Mouse (Mus musculus) kidney, adult 11 months (tissue): ENCODE data around the gene Phf12.

Experiments used
- DNase-seq: peaks from one replicate; pipeline ENCODE4 v3.0.0; 2022

Gene Phf12

DNA sequence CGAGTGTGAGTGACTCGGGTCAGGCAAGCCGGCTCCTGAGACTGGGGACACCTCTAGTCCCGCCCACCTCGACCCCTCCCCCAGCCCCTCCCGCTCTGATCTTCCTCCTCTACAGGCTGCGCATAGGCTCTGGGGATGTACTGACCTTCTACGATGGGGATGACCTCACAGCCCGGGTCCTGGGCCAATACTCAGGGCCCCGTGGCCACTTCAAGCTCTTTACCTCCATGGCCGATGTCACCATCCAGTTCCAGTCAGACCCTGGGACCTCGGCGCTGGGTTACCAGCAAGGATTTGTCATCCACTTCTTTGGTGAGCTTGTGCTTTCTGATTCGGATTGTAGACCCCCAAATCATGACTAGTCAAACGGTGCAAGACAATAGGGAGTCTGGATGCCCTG lies 8.2 kb upstream of the Phf12 start:
- no peak for DNase-seq

DNA sequence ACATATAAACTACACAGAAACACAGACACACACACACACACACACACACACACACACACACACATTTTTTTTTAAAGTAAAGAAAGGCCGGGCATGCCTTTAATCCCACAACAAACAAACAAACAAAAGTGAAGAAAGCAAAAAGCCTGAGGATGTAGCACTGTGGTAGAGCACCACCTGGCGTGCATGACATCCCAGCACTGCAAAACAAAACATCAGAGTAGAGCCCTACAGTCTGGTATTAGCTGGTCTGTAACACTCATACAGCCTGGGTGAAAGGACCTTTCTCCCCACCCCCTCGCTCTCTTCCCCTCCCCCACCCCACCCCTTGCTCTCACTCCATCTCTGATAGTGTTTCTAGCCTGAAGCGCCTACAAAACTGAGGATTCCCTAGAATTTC lies 6.7 kb upstream of the Phf12 start:
- no peak for DNase-seq

DNA sequence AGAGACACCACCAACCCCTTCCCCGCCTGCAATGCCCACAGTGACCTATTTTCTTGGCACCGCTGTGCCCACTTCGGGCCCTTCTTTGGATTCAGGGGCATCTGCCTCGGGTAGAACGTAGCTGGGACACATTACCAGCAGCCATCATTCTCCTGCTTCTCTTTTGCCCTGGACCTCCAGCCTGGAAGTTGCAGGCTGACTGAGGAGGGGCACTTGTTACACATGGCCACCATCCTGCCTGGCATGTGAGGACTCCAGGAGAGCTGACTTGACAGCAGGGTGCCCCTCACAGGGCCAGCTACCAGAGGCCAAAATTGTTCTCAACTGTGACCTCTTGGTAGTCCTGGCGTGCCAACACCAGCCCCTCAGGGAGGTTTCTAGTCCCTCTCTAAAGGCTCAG lies 4.4 kb upstream of the Phf12 start:
- no peak for DNase-seq

DNA sequence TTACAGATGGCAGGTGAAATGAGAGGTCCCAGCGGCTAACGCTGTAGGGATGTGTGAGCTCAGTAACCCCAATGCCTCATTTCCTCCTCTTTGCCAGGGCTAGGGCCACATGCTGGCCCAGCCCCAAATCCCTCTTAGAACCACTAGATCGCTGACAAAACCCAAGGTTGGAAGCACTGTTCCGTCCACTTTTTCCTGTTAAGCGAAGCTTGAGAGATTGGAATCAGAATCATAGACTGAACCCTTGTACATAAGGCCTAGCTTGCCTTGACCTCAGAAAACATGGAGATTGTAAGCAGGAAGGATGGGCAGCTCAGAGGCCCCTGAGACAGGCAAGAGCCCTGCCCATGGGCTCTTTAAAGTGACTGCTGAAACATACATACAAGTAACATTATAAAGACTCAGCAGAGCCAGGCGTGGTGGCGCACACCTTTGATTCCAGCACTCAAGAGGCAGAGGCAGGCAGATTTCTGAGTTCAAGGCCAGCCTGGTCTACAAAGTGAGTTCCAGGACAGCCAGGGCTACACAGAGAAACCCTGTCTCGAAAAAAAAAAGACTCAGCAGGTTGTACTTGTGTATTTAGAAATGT lies 3.2 kb upstream of the Phf12 start:
- DNase-seq, result no peak

DNA sequence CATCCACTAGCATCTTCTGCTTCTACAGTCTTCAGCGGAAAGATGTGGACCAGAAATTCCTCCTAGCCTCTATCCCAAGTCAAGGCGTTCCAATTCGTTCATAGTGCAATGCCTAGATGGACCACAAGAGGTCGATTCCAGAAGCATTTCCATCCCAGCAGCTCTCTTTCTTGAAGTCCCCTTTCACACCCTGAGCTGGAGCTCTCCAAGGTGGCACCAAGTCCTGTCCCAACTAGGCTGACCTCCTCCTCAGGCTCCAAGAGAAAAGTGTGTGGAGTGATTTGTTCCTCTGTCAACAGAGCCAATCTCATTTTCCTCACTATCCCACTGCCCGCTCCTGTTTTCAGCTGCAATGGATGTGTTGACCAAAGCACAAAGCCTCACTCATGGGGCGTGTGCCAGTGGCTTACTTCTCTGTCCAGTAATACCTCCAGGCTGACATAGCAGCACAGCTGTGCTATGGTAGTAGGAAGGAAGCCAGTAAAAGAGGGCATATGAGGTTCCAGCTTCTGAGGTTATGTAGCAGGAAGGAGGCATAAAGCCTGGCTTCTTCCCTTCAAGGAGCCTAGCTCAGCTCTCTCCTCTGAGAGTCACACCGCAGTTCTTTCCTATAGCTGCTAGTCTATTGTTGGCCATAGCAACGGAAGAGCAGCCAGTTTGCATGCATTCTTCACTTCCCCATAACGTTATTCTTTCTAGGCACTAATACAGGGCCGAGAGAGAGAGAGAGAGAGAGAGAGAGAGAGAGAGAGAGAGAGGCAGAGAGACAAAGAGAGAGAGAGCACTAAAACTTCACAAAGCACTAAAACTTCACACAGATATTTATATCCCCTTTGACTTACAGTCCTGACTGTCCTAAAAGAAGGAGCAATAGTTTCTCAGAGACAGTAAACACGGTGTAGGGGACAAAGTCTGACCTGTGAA lies 2.0 kb upstream of the Phf12 start:
- DNase-seq, result peak; percentile 64

DNA sequence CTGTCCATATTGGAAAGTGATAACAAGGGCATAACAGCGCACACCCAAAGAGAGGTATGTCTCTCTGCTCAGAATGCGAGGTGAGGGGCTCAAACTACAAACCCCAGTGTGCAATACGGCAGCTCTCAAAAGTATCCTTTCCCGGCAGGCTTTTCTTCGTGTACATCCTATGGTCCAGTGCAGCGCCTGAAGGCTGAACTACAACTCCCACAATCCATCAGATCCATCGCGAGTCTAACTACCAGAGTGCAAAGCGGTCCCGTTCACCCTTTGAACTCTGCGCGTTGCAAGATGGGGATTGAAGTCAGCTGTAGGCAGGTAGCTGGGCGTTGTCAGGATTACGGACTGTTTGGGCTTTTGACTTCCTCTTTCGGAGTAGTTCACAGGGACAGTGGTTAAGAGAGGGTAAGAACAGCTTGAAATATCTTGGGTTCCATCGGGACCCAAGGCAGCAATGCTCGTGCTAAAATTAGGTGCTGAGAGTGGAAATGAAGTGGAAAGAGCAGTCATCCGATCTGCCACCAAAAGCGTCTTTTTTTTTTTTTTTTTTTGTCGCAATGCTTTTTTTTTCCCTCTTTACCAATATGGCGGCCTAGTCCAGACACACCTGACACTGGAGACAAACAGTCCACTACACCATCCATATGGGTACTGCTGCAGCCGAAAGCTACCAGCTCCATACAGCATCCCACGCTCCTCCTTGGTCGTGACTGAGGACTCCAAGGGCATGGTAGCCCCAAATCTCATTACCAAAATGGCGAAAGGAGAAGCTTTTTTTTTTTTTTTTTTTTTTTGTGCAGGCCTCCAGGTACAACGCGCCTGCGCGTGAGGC lies 729 bp upstream of the Phf12 start:
- peak; percentile 99 for DNase-seq

DNA sequence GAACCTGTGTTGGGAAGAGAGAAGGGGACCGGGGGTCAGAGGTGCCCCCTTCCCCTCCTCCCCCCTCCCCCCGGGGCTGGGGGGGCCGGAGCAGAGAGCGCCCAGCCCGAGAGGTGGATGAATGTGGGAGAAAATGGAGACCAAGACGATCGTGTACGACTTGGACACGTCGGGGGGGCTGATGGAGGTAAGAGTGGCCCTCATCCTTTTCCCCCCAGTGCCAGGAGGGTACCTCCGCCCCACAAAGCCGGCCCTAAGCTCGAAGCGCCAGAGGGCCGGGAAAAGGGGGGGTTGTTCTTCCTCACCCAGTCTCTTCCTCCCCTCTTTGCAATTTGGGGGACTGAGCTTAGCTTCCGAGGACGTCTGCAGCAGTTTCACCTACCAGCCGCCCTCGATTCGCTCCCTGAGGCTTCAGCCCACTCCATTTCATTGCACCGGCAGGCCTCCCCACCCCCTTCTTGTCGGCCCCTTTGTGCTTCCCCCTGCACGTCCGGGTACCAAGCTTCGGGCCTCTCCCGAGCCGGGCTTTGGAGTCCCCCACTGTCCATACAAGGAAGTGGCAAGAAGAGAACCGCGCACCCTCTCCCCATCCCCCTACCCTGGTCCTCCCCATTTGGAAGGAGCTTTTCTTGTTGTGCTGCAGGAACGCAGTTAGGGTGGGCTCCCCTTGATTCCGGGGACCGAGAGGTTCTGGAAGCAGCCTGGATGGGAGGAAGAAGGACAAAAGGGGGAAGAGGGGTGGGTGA lies 810 bp downstream of the Phf12 start:
- peak; percentile 61 for DNase-seq

DNA sequence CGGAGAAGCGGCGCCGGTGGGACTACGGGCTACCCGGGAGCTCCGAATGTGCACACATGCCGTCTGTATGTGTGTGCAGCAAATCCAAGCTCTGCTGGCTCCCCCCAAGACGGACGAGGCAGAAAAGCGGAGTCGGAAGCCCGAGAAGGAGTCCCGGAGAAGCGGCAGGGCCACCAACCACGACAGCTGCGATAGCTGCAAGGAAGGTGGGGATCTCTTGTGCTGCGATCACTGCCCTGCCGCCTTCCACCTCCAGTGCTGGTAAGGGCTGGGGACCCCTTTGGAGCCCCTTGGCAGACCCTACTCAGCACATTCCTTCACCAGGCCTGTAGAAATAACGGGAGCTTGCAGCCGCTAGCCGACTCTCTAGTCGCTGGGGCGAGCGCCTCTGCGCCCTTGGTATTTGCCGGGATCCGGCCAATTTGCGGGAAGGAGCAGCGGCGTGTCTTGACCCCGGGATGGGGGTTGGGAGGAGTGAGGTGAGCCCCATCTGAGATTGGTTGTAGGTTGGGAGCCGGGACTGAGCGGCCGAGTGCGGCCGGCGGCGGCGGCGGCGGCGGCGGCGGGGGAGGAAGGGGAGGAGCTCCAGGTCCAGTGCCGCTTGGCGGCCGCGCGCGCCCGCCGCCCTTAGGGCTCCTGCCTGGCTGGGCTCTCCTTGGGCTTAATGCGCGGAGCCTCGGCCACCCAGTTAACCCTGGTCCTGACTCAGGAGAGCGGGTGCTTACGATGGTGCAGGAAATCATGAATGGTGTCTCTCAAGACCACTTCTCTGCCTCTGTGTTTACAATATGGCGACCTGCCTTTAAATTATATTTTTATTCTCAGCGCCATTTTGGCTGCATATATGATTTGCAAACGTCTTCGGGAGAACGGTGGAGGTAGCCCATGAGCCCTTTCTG lies 1.6 kb downstream of the Phf12 start:
- DNase-seq, result peak; percentile 70

DNA sequence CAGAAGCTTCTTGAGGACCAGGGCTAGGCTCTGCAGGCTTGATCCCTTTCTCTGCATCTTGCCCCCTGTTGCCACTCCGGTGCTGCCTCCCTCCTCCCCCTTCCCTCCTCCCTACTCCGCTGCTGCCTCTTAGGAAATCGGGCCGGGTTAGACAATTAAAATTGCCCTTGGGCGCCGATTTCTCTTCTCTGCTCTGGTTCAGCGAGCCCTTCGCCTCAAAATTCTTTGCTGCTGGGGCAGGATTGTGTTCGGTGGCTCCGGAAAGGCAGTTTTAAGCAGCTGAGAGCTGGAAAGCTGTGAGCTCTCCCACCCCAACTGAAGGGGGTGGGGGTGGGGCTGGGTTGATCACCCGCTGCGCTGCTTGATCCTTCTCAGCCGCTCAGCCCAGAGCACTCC lies 2.3 kb downstream of the Phf12 start:
- DNase-seq, result peak; percentile 67

DNA sequence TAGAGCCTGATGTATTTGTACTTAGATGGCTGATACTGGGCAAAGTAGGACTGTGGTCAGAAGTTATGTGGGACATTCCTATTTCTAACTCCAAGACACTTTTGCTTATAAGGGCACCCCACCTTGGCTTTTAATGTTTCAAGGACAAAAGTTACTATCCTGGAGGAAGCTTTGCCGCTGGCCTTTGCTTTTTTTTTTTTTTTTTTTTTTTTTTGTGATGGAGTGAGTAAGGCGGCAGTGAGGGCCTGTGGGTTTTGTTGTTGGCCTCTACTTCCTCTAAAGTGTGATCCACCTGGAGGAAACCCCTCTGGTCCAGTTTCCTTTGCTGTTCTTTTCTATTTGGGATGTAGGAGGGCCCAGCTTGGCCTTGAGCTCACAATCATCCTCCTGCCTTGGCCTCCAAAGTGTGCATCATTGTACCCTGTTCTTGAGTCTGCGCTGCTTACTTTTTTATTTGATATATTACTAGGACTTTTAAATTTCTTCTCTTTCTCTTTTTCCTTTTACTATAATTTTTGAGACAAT lies 3.0 kb downstream of the Phf12 start:
- DNase-seq, result no peak

DNA sequence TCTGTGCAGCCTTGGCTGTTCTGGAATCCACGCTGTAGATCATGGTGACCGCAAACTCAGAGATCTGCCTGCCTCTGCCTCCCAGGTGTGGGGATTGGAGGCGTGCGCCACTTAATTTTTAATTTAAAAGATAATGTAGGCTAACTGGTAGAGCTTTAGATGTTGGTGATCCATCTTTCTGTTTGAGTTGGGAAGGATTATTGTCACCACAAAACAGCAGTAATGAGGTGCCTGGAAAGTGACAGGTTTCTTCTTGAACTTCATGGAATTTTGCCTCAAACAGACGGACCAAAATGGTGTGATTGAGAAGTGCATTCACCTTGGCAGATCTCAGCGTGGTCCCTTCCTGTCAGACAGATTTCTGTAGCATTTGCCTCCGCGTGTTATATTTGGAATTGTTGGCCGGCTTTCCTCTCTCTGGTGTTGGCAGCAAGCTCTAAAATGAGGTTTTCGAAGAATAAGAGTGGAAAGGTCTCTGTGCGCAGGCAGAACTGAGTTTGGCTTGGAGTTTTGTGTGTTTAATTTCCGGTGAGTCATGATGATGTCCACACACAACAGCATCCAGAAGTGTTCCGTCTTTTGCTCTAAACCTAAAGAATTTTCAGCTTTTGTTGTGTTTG lies 6.6 kb downstream of the Phf12 start:
- no peak for DNase-seq

DNA sequence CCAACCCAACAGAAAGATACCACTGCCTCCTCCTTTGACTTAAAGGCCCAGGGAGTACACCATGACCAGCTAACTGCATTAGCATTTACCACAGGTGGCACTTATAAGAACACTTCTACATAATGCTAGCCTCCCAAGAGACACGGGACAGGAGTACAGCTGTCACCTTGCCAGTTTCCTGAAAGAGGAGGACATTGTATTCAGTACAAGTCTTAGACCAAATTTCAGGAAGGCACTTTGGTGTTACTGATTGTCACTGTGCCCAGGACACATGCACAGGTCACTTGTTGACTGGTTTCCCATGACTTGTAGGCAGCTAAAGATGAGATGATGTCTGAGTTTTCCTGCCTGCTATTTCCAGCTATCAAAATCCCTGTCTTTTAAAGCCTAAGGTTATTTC lies 13.0 kb downstream of the Phf12 start:
- DNase-seq, result no peak

DNA sequence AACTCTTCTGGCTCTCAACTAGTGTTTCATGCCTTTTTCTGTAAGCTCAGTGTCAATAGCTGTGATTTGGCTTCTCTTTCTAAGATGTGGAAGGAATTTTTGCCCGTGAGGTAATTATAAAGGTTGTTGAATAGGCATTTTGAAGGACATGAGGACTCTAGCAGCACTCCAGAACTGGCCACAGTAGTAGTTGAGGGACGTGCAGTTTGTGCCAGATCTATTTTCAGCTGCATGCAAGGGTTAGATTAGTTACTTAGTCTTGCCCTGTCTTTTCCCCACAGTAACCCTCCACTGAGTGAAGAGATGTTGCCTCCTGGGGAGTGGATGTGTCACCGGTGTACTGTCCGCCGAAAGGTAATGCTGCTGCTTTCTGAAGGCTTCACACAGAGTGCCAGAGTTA lies 23.9 kb downstream of the Phf12 start:
- DNase-seq, result no peak

DNA sequence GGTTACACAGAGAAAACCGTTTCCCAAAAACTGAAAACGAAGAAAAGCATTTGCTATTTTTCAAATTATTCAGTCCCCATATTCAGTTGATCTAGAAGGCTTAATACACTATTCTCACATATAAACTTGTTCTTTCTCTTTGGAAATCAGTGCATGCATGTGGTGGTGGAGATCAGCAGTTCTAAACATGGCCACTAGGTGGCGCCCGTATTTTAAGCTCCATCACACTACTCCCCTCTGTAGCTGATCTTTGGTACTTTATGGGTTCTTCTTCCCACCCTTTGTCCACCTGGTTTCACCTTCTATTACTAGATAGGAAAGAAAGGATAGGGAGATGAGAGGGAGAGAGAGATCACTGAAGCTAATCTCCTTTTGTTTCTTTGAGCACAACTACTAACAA lies 37.1 kb downstream of the Phf12 start:
- peak; percentile 48 for DNase-seq

DNA sequence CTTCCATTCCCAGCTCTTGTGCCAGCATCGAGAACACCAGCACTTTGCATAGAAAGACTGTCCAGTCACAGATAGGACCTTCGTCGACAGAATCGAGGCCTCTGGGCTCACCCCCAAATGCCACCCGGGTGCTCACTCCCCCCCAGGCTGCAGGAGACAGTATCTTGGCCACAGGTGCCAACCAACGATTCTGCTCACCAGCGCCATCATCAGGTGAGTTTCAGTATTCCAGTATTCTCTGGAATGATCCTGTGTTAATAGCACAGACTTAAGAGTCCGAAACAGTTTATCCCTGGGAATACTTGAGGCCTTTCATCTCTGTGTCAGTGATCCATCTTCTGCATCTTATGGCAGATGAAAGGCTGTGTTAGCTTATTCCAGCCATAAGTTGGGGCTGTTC lies 41.1 kb downstream of the Phf12 start:
- no peak for DNase-seq

DNA sequence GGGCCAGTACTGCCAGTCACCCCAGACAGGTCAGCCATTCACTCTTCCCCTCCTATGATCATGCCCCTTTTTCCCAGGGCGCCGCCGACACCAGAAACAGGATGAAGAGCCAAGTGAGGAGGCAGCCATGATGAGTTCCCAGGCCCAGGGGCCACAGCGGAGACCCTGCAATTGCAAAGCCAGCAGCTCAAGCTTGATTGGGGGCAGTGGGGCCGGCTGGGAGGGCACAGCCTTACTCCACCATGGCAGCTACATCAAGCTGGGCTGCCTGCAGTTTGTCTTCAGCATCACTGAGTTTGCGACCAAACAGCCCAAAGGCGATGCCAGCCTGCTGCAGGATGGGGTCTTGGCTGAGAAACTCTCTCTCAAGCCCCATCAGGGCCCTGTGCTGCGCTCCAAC lies 46.7 kb downstream of the Phf12 start:
- DNase-seq, result no peak

DNA sequence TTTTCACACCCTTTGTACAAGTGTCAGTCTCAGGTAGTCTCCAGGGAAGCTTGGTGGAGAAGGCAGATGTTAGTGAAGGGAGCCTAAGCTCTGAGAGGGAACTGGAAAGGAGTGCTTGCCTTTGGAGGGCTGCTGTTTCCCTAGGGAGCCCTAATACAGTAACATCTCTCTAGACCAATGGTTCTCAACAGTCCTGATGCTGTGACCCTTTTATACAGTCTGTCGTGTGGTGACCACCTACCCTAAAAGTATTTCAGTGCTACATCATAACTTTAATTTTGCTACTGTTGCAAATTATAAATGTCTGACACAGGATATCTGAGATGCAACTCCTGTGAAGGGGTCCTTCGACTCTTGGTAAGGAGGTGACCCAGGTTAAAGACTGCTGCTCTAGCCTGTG lies 48.0 kb downstream of the Phf12 start:
- no peak for DNase-seq

DNA sequence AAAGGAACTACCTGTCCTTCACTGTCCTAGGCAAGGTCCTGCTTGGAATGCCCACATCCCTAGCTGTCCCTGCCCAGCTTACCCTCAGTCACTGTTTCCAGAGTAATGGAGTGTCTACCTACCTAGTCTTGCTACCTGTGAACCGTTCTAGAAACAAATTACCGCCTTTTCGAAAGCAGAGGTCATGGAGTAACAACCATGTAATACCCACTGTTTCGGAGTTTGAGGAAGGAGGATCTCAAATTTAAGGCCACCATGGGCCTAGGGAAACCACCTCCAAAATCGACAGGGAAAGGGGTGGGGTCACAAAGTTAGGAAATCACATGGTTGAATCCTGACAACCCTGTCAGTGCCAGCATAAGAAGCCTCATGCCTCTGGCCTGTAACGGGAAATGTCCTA lies 48.8 kb downstream of the Phf12 start:
- DNase-seq, result no peak

DNA sequence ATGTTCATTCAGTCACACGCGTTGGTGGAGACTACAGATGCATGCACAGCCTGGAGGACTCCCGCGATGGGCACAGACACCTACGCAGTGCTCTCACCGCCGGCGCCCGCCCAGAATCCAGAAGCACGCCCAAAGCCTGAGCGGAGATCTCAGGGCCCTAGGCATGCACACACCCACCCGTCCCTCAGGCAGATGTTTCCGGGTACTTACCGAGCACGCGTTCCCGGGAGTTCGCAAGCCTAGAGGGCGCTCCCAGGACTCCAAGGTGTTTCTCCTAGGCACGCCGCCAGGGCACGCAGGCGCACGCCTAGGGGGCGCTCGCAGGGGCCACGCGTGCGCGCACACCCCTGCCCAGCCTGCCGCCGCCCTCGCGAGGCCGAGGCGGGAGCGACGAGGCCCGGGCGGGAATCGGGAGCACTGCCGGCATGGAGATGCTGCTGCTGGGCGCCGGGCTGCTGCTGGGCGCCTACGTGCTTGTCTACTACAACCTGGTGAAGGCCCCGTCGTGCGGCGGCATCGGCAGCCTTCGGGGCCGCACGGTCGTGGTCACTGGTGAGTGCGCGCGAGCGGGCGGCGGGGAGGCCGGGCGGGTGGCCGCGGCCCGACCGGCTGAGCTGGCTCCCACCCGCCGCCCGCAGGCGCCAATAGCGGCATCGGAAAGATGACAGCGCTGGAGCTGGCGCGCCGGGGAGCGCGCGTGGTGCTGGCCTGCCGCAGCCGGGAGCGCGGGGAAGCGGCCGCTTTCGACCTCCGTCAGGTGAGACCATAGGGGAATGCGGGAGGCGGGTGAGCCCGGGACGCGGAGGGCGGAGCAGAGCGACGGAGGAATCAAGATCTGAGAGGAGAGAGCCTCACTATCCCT lies 49.6 kb downstream of the Phf12 start, which contains the start of gene Dhrs13:
Dhrs13 (plus strand) TSS at position 334 of the 862 bp plus-strand sequence.
- peak; percentile 91 for DNase-seq

DNA sequence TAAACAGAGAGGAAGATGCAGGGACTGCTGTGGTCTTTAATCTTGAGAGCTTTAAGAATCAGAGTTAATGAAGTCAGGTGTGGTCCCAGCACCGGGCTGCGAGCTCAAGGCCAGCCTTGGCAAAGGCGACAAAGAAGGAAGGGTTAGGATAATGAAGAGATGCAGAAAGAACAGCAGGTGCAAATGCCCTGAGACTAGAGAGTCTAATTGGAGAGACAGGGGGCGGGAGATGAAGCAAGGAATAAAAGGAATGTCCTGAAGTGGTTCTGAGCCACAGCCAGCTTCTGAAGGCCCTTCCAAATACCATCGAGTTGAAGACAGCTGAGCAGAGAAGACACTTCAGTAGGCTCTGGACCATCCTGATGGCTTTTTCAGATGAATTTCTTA lies 50.2 kb downstream of the Phf12 start:
- no peak for DNase-seq
